In genomic region chr2:113768541-113769303, GRCm38 (mm10) we compare ENCODE assay signal across 15 mouse cellular contexts. TPM values are rescaled to one million over a fixed set of nuclear protein-coding genes. Genes with fewer than 3 reads are reported as not detected.
"Had no signal": no experiment of that assay in that cellular context is flagged by ENCODE, and none has a peak within 500 bp of the region (broad histone marks: within the 10 kb centered on the region; RNA-seq: fewer than 3 reads in every experiment).

No protein-coding gene starts in this region.

- H3K4me2 ChIP-seq: liver, embryonic 12.5 days; lung, embryonic 14.5 days; neural tube, embryonic 12.5 days; stomach, embryonic 15.5 days had no signal

- ATAC-seq: liver, embryonic 12.5 days had no signal

- H3K4me3 ChIP-seq: layer of hippocampus, adult 2 months; liver, embryonic 12.5 days; midbrain, embryonic 10.5 days; neural tube, embryonic 12.5 days; stomach, embryonic 15.5 days had no signal

- H3K36me3 ChIP-seq: liver, embryonic 12.5 days; midbrain, embryonic 10.5 days; neural tube, embryonic 12.5 days; stomach, embryonic 15.5 days had no signal

- DNase-seq: kidney, adult 9 months; kidney, postnatal 10 days; kidney, postnatal 4 days; left cerebral cortex, postnatal 4 days; lung, embryonic 14.5 days; lung, postnatal 10 days; lung, postnatal 4 days; midbrain, embryonic 14.5 days; thymus, postnatal 4 days had no signal

- H3K27me3 ChIP-seq: liver, embryonic 12.5 days; neural tube, embryonic 12.5 days; stomach, embryonic 15.5 days had no signal

- H3K27ac ChIP-seq: layer of hippocampus, adult 2 months; liver, embryonic 12.5 days; midbrain, embryonic 10.5 days; neural tube, embryonic 12.5 days; stomach, embryonic 15.5 days had no signal

- H3K4me1 ChIP-seq: liver, embryonic 12.5 days; midbrain, embryonic 10.5 days; neural tube, embryonic 12.5 days; stomach, embryonic 15.5 days had no signal

RNA-seq across cellular contexts. Expression of gene Grem1, which starts 10.3 kb away (rescaled TPM):
- total RNA-seq: neutrophil, adult 5-6 weeks had no signal
